Mouse (Mus musculus): Measurements from ENCODE around the gene Chrm4. TPM values are rescaled to one million over a fixed set of nuclear protein-coding genes. Genes with fewer than 3 reads are reported as not detected.

The Chrm4 gene
- polyA plus RNA-seq, 1 experiment from 2014 or later: 2.4 TPM

GRCm38 (mm10) chr2:91934016-91934415 is 7.0 kb downstream of the Chrm4 start:
- Histone ChIP-seq H3K9ac (replicated peaks; ENCODE audit: low read depth, low read length) (no peak overlapping the region), H3K4me1 (replicated peaks; ENCODE audit: control insufficient read depth, insufficient read depth, low read length) (peaks cover 27% of the 10 kb centered on the region), H3K36me3 (ENCODE audit: control insufficient read depth, insufficient read depth) (peaks cover 6% of the 10 kb centered on the region; the same call in 1 of the 2 replicates), H3K4me3 (replicated peaks; ENCODE audit: low read length) (no peak overlapping the region), H3K4me2 (ENCODE audit: low read length) (no peak overlapping the region), H3K27me3 (replicated peaks; ENCODE audit: control insufficient read depth, insufficient read depth, low read length) (no peaks in the 10 kb centered on the region), H3K9me3 (ENCODE audit: control insufficient read depth, low read length) (no peaks in the 10 kb centered on the region), H3K27ac (ENCODE audit: low read length) (no peak overlapping the region)
- ATAC-seq: no peak
- 67% methylated on average over 8 of the region's 8 CpGs for WGBS

- H3K27ac ChIP-seq (ENCODE audit: low read length): no peak overlapping the region
- H3K4me2 ChIP-seq (ENCODE audit: low read length): no peak overlapping the region
- no peaks in the 10 kb centered on the region for H3K9me3 ChIP-seq (ENCODE audit: control insufficient read depth, low read length)
- no peak overlapping the region for H3K4me3 ChIP-seq (replicated peaks; ENCODE audit: low read length)
- 87% methylated on average over 9 of the region's 9 CpGs for WGBS
- H3K36me3 ChIP-seq (ENCODE audit: control insufficient read depth, insufficient read depth): peaks cover 8% of the 10 kb centered on the region; the same call in 1 of the 2 replicates
- peaks cover 23% of the 10 kb centered on the region for H3K4me1 ChIP-seq (replicated peaks; ENCODE audit: control insufficient read depth, insufficient read depth, low read length)
- H3K9ac ChIP-seq (replicated peaks; ENCODE audit: low read depth, low read length): no peak overlapping the region
- ATAC-seq: no peak
- H3K27me3 ChIP-seq (replicated peaks; ENCODE audit: control insufficient read depth, insufficient read depth, low read length): no peaks in the 10 kb centered on the region
These were observed 7.9 kb downstream of the Chrm4 start for GRCm38 (mm10) chr2:91934826-91935525.

- Histone ChIP-seq H3K4me2 (ENCODE audit: low read length) (no peak overlapping the region), H3K4me3 (replicated peaks; ENCODE audit: low read length) (no peak overlapping the region), H3K9me3 (ENCODE audit: control insufficient read depth, low read length) (no peaks in the 10 kb centered on the region), H3K4me1 (replicated peaks; ENCODE audit: control insufficient read depth, insufficient read depth, low read length) (peaks cover 11% of the 10 kb centered on the region; the same call in 1 of the 2 replicates), H3K27me3 (replicated peaks; ENCODE audit: control insufficient read depth, insufficient read depth, low read length) (no peaks in the 10 kb centered on the region), H3K36me3 (ENCODE audit: control insufficient read depth, insufficient read depth) (peaks cover 8% of the 10 kb centered on the region; the same call in 1 of the 2 replicates), H3K27ac (ENCODE audit: low read length) (no peak overlapping the region), H3K9ac (replicated peaks; ENCODE audit: low read depth, low read length) (no peak overlapping the region)
- WGBS: 88% methylated on average over 7 of the region's 7 CpGs
- no peak for ATAC-seq
These were observed 9.1 kb downstream of the Chrm4 start for GRCm38 (mm10) chr2:91936154-91936553.

- peaks cover 2% of the 10 kb centered on the region; the same call in 1 of the 2 replicates for H3K4me1 ChIP-seq (replicated peaks; ENCODE audit: control insufficient read depth, insufficient read depth, low read length)
- WGBS: 89% methylated on average over 15 of the region's 15 CpGs
- ATAC-seq: no peak
- H3K4me2 ChIP-seq (ENCODE audit: low read length): no peak overlapping the region
- peaks cover 8% of the 10 kb centered on the region; the same call in 1 of the 2 replicates for H3K36me3 ChIP-seq (ENCODE audit: control insufficient read depth, insufficient read depth)
- H3K9me3 ChIP-seq (ENCODE audit: control insufficient read depth, low read length): no peaks in the 10 kb centered on the region
- no peak overlapping the region for H3K27ac ChIP-seq (ENCODE audit: low read length)
- H3K4me3 ChIP-seq (replicated peaks; ENCODE audit: low read length): no peak overlapping the region
- H3K9ac ChIP-seq (replicated peaks; ENCODE audit: low read depth, low read length): no peak overlapping the region
- no peaks in the 10 kb centered on the region for H3K27me3 ChIP-seq (replicated peaks; ENCODE audit: control insufficient read depth, insufficient read depth, low read length)
These were observed 12.4 kb downstream of the Chrm4 start for GRCm38 (mm10) chr2:91939303-91939935.

- Histone ChIP-seq H3K4me1 (replicated peaks; ENCODE audit: control insufficient read depth, insufficient read depth, low read length) (peaks cover 11% of the 10 kb centered on the region), H3K9ac (replicated peaks; ENCODE audit: low read depth, low read length) (no peak overlapping the region), H3K4me2 (ENCODE audit: low read length) (no peak overlapping the region), H3K9me3 (ENCODE audit: control insufficient read depth, low read length) (no peaks in the 10 kb centered on the region), H3K27me3 (replicated peaks; ENCODE audit: control insufficient read depth, insufficient read depth, low read length) (no peaks in the 10 kb centered on the region), H3K36me3 (ENCODE audit: control insufficient read depth, insufficient read depth) (peaks cover 8% of the 10 kb centered on the region; the same call in 1 of the 2 replicates), H3K4me3 (replicated peaks; ENCODE audit: low read length) (no peak overlapping the region), H3K27ac (ENCODE audit: low read length) (no peak overlapping the region)
- no peak for ATAC-seq
- 72% methylated on average over 6 of the region's 6 CpGs for WGBS
These were observed 15.3 kb downstream of the Chrm4 start for GRCm38 (mm10) chr2:91942356-91942755.

- Histone ChIP-seq H3K9ac (replicated peaks; ENCODE audit: low read depth, low read length) (peak overlapping the region; percentile 15; the same call in 1 of the 2 replicates), H3K4me3 (replicated peaks; ENCODE audit: low read length) (no peak overlapping the region), H3K9me3 (ENCODE audit: control insufficient read depth, low read length) (no peaks in the 10 kb centered on the region), H3K27ac (ENCODE audit: low read length) (no peak overlapping the region), H3K4me2 (ENCODE audit: low read length) (no peak overlapping the region), H3K36me3 (ENCODE audit: control insufficient read depth, insufficient read depth) (no peaks in the 10 kb centered on the region), H3K4me1 (replicated peaks; ENCODE audit: control insufficient read depth, insufficient read depth, low read length) (peaks cover 26% of the 10 kb centered on the region), H3K27me3 (replicated peaks; ENCODE audit: control insufficient read depth, insufficient read depth, low read length) (no peaks in the 10 kb centered on the region)
- peak; percentile 85 for ATAC-seq
- WGBS: 45% methylated on average over 13 of the region's 13 CpGs
These were observed 17.3 kb downstream of the Chrm4 start for GRCm38 (mm10) chr2:91944170-91944950.

GRCm38 (mm10) chr2:91945483-91945882 is 18.4 kb downstream of the Chrm4 start, which contains the start of gene Gm9821:
TSS of gene Gm9821 (plus strand) at chr2:91945703.
- Histone ChIP-seq H3K4me2 (ENCODE audit: low read length) (no peak within 1 kb of the TSS), H3K27me3 (replicated peaks; ENCODE audit: control insufficient read depth, insufficient read depth, low read length) (no peaks in the 10 kb centered on the region), H3K27ac (ENCODE audit: low read length) (no peak within 1 kb of the TSS), H3K9ac (replicated peaks; ENCODE audit: low read depth, low read length) (peak within 1 kb of the TSS; percentile 15; the same call in 1 of the 2 replicates), H3K9me3 (ENCODE audit: control insufficient read depth, low read length) (no peaks in the 10 kb centered on the region), H3K4me1 (replicated peaks; ENCODE audit: control insufficient read depth, insufficient read depth, low read length) (peaks cover 37% of the 10 kb centered on the region), H3K4me3 (replicated peaks; ENCODE audit: low read length) (no peak within 1 kb of the TSS), H3K36me3 (ENCODE audit: control insufficient read depth, insufficient read depth) (no peaks in the 10 kb centered on the region)
- ATAC-seq: no peak
- WGBS: 87% methylated on average over 18 of the region's 18 CpGs

- Histone ChIP-seq H3K9ac (replicated peaks; ENCODE audit: low read depth, low read length) (no peak overlapping the region), H3K27ac (ENCODE audit: low read length) (no peak overlapping the region), H3K4me2 (ENCODE audit: low read length) (no peak overlapping the region), H3K4me1 (replicated peaks; ENCODE audit: control insufficient read depth, insufficient read depth, low read length) (peaks cover 41% of the 10 kb centered on the region), H3K27me3 (replicated peaks; ENCODE audit: control insufficient read depth, insufficient read depth, low read length) (no peaks in the 10 kb centered on the region), H3K36me3 (ENCODE audit: control insufficient read depth, insufficient read depth) (no peaks in the 10 kb centered on the region), H3K9me3 (ENCODE audit: control insufficient read depth, low read length) (no peaks in the 10 kb centered on the region), H3K4me3 (replicated peaks; ENCODE audit: low read length) (no peak overlapping the region)
- 45% methylated on average over 5 of the region's 6 CpGs for WGBS
- ATAC-seq: no peak
These were observed 19.8 kb downstream of the Chrm4 start for GRCm38 (mm10) chr2:91946836-91947235.
